Mouse (Mus musculus) bone marrow, adult 2 months (tissue): ENCODE measurements around the gene Tfap2b.

Source experiments
- CTCF ChIP-seq: fragments of 200-500 bp; IDR thresholded peaks from 2 replicates; pipeline ENCODE4 v1.5.1; 2011; ENCODE audit warnings: low read length, control low read depth; ENCODE audit not compliant: control insufficient read depth, insufficient read depth
- POLR2A ChIP-seq: fragments of 200-500 bp; IDR thresholded peaks from 2 replicates; pipeline ENCODE4 v1.6.1; 2011; ENCODE audit warnings: low read depth, mild to moderate bottlenecking, control low read depth, low read length, borderline replicate concordance; ENCODE audit not compliant: control insufficient read depth

DNA sequence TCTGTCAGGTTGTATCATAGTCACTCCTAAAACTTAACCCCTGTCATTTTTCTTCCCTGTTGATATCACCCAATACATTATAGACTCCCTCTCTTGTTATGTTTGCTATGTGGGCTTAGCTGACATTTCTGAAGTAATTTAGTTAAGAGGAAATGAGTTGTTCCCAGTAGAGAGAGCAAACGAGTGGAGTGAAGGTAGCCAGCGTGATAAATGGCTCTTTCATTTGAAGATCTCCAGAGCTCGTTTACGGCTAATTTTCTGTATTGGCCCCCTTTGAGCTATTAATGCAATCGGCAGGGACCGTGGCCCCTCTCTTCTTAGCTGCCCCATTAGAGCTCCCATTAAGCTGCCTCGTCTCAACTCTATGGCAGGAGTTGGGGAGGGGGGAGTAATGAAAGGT lies 12.9 kb downstream of the Tfap2b start:
- TF ChIP-seq CTCF (no peak), POLR2A (no peak)
